Mouse (Mus musculus): ENCODE measurements around the gene Ripply3. TPM values are rescaled to one million over a fixed set of nuclear protein-coding genes. Genes with fewer than 3 reads are reported as not detected.

Gene Ripply3
- total RNA-seq (2015; ENCODE audit: low replicate concordance) (not detected in 2 replicates), total RNA-seq (2017; ENCODE audit: low replicate concordance) (not detected in 2 replicates)

DNA sequence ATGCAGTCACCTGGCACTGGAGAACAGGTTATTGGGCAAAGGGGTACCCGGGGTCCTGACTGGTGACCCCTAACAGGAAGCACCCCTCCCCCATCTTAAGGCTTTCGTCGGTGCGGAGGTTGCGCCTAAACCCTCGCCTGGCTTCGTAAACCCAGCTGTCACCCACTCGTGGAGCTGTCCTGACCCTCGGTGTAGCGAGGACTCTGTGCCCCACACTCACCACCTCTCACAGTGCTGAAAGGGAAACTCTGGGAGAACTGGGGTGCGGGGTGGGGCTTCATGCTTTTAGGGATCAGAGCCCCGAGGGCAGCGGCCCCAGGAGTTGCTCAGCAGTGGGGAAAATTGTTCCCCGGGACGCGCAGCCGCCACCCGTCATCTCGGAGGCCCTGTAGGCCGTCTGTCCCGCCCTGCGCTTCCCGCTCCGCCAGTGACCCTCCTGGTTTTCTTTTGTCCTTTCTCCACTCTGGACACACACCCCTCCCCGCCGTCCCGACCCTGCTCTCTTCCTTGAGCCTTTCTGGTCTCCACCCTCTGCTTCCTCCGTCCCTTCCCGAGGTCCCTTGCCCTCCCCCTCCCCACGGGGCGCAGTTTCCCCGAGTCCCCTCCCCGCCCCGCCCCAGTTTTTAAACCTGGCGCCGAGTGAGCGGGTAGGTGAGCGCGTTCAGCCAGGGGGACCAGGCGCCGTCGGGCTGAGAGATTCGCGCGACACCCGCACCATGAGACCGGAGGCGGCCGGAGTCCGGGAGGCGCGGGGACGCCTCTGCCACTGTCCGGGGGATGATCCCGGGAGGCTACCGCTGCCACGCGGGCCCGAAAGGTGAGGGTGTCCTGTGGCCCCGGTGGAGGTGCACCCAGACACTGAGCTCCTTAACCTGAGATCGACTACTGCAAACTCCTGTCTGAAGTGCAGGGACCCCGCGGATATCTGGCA is at the start of gene Ripply3:
TSS of gene Ripply3 (plus strand) at position 640 of the 931 bp plus-strand sequence.
- ATAC-seq (replicated peaks; ENCODE audit: low FRiP score, poor library complexity, severe bottlenecking): 0 out of 2 replicates have a peak, but pooled peaks have one; percentile 27

DNA sequence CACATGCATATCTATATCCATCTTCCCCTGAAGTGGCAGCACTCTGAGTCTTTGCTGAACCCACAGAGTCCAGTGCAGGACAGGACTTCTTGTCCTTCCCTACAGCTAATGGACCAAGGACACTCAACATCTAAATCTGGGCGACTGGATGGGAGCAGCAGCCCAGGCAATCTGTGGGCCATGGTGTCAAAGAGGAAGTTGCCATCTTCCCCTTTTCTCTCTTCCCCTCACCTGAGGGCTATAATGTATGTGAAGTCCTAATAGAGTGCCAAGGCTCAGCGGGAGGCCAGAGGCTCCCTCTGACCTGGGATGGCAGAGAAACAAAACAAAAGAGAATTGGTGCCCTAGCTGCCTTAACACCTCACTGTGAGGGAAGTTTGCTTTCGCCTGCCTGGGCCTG is 44.2 kb upstream of the Ripply3 start:
- ATAC-seq (replicated peaks; ENCODE audit: low FRiP score, poor library complexity, severe bottlenecking): no peak

DNA sequence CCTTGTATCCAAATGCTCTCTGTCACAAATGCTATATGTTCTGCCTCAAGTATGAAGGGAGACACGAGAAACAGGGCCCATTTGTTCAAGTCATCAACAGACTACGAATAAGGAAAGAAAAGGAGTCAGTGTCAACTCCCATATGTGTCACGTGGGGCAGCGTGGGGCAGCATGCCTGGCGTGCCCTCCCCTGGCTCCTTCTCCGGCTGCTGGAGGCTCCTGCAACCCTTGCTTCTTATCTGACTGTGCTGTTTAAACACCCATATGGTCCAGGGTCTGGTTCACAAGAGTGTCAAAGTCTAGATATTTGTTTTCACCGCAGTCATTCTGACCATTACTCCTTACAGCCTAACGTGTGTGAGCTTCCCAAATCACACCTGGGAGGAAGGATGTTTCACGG is 40.4 kb upstream of the Ripply3 start:
- ATAC-seq (replicated peaks; ENCODE audit: low FRiP score, poor library complexity, severe bottlenecking): no peak

- no peak for ATAC-seq (replicated peaks; ENCODE audit: low FRiP score, poor library complexity, severe bottlenecking)
Observed at GRCm38 (mm10) chr16:94289138-94290072, 38.8 kb upstream of the Ripply3 start.

- no peak for ATAC-seq (replicated peaks; ENCODE audit: low FRiP score, poor library complexity, severe bottlenecking)
Observed at GRCm38 (mm10) chr16:94290073-94290999, 37.9 kb upstream of the Ripply3 start.

DNA sequence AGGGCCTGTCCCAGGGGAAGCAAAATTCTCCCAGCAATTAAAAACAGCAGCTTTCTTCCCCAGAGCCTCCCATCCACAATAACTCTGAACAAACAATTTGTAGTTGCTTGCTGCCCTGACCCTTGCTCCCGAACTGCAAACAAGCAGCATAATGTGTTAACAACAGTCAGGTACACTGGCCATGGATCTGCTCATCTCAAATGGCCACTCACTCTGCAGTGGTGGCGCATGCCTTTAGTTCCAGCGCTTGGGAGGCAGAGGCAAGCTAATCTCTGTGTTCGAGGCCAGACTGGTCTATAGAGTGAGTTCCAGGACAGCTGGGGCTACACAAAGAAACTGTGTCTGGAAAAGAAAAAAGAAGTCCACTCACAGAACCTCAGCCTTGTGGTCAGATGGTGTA is 37.1 kb upstream of the Ripply3 start:
- no peak for ATAC-seq (replicated peaks; ENCODE audit: low FRiP score, poor library complexity, severe bottlenecking)

GRCm38 (mm10) chr16:94298081-94298480 is 30.1 kb upstream of the Ripply3 start:
- no peak for ATAC-seq (replicated peaks; ENCODE audit: low FRiP score, poor library complexity, severe bottlenecking)

GRCm38 (mm10) chr16:94299210-94299609 is 29.0 kb upstream of the Ripply3 start:
- no peak for ATAC-seq (replicated peaks; ENCODE audit: low FRiP score, poor library complexity, severe bottlenecking)

GRCm38 (mm10) chr16:94301194-94301593 is 27.0 kb upstream of the Ripply3 start:
- ATAC-seq (replicated peaks; ENCODE audit: low FRiP score, poor library complexity, severe bottlenecking): no peak

GRCm38 (mm10) chr16:94301696-94302095 is 26.5 kb upstream of the Ripply3 start:
- no peak for ATAC-seq (replicated peaks; ENCODE audit: low FRiP score, poor library complexity, severe bottlenecking)

- ATAC-seq (replicated peaks; ENCODE audit: low FRiP score, poor library complexity, severe bottlenecking): no peak
Observed at GRCm38 (mm10) chr16:94302274-94303202, 25.7 kb upstream of the Ripply3 start.

DNA sequence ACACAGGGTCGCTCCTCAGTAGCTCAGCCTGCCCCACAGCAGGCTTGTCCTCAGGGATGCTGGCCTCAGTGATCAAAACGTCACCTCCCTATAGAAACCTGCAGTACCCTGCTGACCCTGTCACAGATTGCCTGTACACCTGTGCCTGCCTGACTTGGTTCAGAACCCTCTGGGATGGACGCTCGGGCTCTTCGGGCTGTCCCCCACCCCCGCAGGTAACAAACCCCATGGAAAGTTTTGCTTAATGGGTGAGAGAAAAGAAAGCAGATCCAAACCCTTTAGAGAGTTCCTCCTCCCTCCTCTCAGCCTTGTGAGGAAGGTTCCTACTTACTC is 25.1 kb upstream of the Ripply3 start:
- 0 out of 2 replicates have a peak, but pooled peaks have one; percentile 14 for ATAC-seq (replicated peaks; ENCODE audit: low FRiP score, poor library complexity, severe bottlenecking)

GRCm38 (mm10) chr16:94307526-94307925 is 20.7 kb upstream of the Ripply3 start:
- ATAC-seq (replicated peaks; ENCODE audit: low FRiP score, poor library complexity, severe bottlenecking): no peak

- no peak for ATAC-seq (replicated peaks; ENCODE audit: low FRiP score, poor library complexity, severe bottlenecking)
Observed at GRCm38 (mm10) chr16:94307942-94308341, 20.3 kb upstream of the Ripply3 start.

GRCm38 (mm10) chr16:94309025-94309424 is 19.2 kb upstream of the Ripply3 start:
- ATAC-seq (replicated peaks; ENCODE audit: low FRiP score, poor library complexity, severe bottlenecking): no peak

DNA sequence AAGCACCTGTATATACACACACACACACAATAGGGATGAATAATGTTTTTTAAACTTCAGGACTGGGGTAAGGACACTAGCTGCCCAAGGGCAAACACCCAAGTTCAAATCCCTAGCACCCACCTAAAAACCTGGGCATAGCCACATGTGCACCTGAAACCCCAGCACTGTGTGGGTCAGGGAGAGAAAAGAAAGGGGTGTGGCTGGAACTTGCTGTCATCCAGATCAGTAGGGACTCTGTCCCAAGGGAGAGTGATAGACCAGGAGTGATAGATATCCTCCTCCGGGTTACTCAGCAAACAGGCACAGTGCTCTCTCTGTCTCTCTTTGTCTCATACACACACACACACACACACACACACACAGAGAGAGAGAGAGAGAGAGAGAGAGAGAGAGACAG is 16.8 kb upstream of the Ripply3 start:
- no peak for ATAC-seq (replicated peaks; ENCODE audit: low FRiP score, poor library complexity, severe bottlenecking)

DNA sequence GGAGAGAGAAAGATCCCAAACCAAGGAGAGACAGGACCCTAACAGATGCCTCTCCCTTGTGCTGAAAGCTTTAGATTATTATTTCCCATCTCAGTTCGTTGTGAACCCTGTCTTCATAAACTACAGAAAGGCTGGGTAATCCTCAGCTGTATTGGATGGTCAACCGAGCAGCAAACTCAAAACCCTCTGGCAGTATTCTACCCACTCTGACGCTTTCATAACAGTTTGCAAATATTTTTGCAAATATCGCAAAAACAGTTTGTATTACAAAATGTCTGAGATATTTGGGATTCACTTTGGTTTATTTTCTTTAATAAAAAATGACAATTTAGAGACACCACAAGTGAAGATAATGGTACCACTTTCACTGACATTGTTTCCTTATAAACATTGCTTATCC is 16.3 kb upstream of the Ripply3 start:
- no peak for ATAC-seq (replicated peaks; ENCODE audit: low FRiP score, poor library complexity, severe bottlenecking)

DNA sequence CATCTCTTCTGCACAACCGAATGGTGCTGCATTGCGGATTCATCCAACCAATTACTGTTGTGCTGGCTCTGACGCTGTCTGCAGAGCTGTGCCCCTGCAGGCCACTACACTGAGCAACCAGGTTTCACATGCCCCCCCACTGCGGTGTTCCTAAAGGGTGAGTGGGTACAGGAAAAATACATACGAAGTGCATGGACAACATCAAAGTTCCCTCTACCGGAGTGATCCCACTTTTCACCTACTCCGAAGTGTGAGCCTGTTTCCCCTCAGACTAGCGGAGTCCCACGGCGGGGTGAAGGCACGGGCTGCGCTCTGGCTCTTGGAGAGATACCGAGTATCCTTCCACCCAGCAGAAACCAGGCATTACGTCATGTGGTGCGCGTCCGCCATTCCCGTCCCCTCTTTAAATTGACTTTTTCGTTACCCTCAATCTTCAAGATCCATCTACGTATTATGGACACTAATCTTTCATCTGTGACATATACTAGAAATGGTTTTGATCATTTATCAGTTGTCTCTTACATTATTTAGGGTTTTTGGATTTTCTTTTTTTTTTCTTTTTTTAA is 15.5 kb upstream of the Ripply3 start:
- ATAC-seq (replicated peaks; ENCODE audit: low FRiP score, poor library complexity, severe bottlenecking): peak; percentile 88

All from erythroid progenitor cell, adult 5-6 weeks (primary cell).